Mouse (Mus musculus) ovary, postnatal 36 days (tissue): Measurements from ENCODE around the gene Brd7.
A peak's percentile ranks its signal among the peaks of the same experiment; 100 is the strongest.

ENCODE experiments used
- DNase-seq: peaks from one replicate; pipeline ENCODE4 v3.0.0; 2022; ENCODE audit warnings: low spot score, mixed read lengths

The Brd7 gene

DNA sequence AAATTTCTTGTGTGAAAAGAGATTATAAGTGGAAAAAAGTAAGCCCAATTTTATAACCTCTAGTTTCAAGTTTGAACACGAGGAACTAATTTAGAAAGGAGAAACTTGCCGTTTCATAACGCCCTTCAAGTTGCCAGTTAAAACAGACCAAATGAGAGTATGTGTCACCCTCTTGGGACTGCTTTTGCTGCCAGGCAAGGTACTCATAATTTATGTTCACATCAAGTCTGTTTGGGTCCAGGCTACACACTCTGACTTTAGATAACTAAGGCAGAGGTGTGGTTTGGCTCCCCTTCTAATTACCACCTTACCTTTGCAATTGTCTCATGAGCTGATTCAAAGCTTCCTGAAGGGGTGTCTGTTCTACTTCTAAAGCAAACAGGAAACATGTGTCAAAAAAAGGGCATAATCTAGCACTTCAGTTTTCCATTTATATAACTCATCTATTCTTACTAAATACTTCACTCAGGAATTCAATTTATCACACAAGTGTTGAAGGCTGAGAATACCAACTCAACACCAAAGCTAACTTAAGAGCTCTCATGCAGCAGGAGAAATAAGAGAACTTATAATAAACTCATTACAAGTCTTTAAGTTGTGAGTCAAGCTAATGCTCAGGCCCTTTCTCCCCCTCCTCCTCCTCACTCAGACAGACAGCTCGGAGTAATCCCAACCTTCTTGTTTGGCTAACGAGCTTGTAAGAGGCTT, 4.6 kb downstream of the Brd7 start:
- no peak for DNase-seq

DNA sequence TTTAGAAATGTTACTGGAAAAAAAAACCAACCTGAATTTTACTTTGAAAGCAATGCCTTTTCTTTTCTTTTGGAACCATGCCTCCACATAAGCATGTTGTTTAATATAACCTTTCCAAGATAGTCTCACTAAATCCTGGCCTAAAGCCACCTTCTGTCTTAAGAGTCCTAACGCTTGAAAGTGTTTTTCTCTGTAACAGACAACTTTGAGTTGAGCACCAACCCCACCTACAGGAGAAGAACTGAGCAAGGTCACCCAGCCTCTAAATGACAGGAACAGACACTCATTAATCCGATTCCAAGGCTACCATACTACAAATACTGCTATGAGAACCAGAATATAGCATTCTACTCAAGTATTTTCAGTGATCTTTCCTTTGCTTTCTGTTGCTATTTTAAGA, 12.9 kb downstream of the Brd7 start:
- no peak for DNase-seq

DNA sequence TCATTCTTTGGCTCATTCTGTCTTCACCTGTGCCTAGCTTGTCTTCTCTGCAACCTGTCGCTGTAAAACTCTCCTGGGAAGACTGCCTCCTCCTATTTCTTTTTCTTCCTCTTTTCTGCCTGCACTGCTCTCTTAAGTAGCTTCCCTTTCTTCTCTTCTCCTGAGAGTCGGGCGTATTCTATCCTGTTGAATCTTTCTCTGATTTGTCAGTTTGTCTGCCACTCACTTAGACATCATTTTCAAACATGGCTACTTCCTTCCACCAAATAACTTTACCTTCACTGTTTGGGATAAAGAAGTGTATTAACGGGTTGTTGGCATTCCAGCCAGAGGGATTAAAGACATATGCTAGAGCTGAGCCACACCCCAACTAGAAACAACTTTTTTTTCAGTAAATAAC, 20.0 kb downstream of the Brd7 start:
- DNase-seq: no peak

DNA sequence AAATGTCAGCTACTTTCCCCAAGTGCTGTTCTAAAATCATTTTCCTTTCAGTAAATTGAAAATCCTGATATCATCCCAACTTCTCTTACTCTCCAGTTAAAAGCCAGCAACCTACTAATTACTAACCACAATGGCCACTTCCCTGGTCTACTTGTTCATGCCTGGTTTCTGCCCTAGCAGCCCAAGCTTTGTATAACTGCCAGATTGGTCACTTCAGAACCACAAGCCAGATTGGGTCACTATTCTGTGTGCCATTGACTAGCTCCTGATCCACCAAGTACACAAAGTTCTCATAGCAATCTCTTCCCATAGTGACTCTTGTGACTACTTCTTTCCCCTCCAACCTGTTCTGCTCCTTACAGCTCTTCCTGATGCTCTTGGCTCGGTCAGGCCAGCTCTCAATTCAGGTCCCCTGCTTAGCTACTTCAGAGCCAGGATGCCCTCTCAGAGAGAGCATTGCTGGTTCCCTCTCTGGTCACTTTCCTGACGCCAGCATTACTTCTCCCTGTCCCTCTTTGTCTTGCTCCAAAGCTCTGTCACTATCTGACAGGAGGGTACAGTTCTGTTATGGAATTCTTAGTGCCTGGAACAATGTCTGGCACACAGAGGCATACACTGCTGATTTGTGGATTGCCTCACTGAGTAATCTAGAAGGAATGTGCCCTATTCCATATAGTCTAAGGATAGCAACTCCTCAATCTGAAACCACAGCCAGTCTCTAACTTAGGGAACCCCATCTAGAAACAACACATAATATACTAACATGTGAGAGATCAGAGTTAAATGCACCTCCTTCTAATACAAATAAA, 21.9 kb downstream of the Brd7 start:
- no peak for DNase-seq

DNA sequence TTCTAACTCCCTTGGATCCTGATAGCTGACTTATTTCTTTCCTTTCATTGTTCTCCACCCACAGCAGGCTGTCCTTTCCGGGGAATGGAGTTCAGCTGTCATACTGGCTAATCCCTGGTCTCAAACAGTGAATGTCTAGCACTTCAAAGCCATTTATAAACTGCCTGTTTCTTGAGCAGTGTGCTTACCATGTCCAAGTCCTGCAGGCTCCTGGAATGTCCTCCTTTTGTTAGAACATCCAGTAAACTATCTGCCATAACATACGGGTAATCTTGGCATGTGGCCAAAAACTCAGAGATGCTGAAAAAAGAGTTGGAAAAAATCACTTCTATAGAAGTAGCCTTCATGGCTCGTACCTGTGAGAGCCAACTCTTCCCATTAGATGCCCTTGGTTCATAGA, 22.8 kb downstream of the Brd7 start:
- no peak for DNase-seq

DNA sequence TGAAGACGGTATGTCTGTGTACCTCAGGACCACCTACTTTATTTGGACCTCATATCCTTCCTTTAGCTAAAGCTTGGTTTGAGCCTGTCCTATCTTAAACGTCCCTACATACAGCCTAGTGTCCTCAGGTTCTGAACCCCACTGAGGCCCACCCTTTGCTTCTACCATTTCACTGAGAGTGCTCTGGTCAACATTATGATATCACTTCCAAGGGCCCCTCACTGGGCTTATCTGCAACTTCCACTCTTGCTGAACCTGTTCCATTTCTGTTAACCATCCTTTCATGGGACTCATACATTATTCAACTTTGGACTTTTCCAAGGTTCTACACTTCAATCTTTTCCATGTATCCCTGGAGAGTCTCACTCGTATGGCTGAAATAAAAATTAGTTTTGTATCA, 27.0 kb downstream of the Brd7 start:
- no peak for DNase-seq

DNA sequence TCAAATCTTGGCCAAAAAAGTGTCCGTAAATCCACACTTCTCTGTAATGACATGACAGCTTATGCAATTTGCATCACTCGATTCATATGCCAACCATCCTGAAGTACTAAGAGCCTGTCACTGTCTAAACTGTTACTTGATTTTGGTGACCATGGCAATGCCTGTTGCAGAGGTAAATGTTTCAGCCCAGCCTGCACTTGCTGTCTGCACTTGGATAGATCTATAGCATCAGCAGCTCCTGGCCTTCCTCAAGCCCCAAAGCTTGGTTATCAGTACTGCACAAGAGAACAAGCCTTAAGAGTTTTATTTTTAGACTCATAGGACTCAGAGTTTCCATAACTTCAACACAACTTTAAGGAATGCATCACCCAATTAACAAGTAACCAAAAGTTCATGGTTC, 27.6 kb downstream of the Brd7 start:
- DNase-seq: no peak

DNA sequence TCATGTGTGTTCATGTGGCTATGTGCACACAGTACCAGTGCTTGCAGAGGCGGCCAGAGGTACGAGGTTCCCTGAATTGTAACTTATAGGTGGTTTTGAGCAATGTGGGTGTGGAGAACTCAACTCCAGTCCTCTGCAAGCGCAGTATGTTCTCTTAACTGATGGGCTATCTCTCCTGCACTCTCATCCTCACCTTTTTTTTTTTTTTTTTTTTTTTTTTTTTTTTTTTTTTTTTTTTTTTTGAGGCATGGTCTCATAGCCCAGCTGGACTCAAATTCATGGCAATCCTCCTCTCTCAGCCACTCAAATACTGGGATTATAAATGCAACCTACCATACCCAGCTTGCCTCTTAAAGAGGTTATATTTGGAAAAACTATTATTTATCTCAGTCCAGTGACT, 31.2 kb downstream of the Brd7 start:
- DNase-seq: no peak

DNA sequence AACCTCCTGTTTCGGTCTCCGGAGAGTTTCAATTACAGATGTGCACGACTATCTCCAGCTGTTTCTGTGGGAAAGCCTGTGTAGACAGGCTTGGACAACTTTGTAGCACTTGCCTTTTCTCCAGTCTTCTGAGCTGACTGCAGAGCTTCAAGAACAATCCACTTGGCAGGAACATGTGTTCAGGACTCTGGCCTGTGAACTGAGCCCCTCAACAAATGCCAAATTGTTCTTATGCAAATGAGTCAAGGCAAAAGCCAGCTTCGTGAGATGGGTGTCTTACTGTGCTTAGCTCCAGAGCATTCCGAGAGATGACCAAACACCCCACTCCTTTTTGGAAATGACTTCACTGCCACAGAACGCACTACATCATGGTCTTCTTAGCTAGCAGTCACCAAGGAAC, 33.3 kb downstream of the Brd7 start:
- no peak for DNase-seq

DNA sequence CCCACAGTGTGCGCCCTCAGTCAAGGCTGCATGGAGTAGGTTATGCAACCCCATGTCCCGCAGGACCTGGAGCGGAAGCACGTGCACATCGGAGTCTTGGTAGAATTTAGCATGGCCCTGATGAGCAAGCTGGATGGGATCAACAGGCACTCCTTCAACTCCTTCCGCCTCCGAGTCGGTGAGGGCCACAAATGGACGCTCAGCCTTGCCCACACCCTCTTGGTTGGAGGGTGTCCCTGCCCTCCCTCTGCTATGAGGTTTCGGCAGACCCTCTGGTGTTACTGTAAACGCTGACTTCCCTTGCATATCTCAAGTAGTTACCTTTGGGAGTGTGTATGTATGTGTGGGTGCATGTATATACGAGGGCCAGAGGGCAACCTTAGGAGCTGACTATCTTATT, 35.7 kb downstream of the Brd7 start:
- DNase-seq: no peak

DNA sequence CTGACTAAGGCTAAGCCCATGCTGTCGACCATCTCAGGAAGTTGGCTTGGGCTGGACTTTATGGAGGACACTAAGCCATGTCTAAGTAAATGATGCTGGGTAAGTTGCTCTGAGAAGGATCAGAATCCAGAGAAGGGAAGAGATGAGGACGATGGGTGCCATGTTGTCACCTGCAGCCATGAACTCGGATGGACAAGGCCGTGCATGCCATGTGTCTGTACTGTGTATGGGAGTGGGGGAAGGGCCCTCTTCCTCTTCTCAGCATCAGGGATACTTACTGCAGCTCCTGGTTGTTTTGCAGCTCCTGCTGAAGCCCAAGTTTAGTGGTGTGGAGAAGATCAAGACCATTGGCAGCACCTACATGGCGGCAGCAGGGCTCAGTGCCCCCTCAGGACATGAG, 36.2 kb downstream of the Brd7 start:
- DNase-seq: no peak

DNA sequence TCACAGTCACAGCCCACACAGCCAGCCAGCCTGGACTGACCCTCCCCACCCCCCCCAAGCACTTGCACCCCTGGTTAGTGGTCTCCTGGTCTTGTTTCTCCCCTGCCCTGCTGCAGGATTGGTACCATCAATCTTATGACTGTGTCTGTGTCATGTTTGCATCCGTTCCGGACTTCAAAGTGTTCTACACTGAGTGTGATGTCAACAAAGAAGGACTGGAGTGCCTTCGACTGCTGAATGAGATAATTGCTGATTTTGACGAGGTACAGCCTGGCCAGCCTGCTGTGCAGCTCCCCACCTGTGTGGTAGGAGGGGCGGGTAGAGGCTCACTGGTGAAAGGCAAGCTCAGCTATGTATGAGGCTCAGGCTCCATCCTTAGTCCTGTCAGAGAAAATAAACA, 36.7 kb downstream of the Brd7 start:
- no peak for DNase-seq

DNA sequence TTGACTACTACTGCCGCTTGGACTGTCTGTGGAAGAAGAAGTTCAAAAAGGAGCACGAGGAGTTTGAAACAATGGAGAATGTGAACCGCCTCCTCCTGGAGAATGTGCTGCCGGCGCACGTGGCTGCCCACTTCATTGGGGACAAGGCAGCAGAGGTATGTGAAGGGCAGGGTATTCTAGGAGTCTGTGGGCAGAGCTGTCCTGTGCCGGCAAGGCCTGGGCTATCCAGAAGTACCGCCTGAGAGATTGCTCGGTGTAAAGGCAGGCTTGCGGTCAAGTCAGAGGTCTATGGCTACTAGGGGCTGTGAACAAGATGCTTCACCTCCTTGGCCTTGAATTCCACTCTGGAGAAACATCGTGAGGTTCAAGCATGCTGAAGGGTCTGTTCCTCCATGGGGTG, 37.2 kb downstream of the Brd7 start:
- no peak for DNase-seq

DNA sequence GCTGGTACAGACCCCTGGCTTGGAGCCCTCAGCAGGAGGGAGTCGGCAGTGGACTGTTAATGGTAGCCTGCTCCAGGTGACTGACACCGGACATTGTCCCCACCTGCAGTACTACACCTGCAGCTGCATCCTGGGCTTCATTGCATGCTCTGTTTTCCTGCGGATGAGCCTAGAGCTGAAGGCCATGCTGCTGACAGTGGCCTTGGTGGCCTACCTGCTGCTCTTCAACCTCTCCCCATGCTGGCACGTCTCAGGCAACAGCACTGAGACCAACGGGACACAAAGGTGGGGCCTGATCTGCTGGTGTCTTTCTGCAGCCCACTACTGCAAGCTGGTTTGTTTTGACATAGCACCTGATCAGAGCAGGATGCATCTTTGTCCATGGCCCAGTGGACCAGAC, 38.5 kb downstream of the Brd7 start:
- DNase-seq: no peak

DNA sequence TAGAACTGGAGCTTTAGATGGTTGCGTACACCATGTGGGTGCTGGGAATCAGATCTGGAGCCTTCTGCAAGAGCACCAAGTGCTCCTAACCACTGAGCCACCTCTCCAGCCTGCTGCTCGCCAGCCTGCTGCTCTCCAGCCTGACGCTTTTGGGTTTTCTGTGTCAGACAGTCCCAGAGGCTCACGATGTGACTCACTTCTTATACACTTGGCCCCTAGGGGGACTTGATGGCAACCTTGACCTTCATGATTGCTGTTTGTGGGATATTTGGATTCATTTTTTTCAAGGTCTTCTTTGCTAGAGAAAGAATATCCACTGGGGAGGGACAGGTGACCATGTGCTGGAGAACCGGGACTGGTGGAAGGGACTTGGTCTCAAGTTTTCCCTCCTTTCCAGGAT, 40.6 kb downstream of the Brd7 start:
- DNase-seq: no peak

DNA sequence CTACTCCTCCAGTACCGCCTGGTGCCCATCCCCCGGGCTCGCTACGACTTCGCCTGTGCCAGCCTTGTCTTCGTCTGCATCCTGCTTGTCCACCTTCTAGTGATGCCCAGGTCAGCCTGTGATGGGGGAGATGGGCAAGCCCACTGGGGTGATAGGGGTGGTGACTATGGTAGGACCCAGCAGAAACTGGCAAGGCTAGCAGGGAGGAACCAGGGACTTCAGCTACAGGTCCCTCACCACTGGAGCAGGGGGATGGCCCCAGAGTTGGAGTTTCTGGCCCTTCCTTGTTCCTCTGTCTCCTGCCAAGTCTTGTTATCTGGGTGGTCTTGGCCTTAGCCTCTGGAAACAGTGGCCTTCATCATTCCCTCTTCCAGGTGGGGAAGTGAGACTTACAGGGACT, 41.9 kb downstream of the Brd7 start:
- no peak for DNase-seq

DNA sequence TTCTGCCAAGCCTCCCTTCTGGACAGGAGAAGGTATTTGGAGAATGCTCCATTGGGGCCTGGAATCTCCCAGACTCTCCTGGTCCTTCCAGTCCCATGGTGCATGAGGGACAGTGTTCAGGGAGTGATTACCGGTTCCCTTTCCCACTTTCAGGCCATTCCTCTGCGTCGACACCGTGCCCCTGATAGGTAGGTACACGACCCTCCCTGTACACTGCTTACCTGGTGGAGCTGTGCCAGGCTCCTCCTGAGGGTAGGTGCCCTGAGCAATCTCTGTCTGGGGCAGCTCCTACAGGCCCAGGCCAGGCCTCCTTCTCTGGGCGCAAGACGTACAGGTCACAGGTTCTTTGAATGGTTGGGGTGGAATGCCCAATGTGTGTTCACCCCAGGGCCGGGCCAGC, 43.8 kb downstream of the Brd7 start:
- peak; percentile 2 for DNase-seq

DNA sequence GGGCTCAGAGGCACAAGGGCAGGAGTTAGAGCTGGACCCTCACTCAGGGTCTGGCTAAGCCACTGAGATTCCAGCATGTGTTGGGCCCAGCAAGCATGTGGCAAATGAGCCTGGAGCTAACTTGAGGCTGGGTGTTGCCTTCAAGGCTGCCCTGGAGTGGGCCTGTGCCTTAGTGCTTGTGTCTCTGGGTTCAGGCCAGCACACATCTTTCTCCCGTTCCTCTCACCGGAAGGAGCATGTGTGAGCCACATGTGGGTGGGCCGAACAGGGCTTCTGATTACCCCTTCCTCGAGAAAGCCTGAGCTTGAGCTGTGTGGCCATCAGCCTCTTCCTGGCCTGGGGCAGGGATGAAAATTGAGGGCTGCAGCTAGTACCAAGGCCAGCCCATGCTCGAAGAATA, 44.7 kb downstream of the Brd7 start:
- peak; percentile 3 for DNase-seq

DNA sequence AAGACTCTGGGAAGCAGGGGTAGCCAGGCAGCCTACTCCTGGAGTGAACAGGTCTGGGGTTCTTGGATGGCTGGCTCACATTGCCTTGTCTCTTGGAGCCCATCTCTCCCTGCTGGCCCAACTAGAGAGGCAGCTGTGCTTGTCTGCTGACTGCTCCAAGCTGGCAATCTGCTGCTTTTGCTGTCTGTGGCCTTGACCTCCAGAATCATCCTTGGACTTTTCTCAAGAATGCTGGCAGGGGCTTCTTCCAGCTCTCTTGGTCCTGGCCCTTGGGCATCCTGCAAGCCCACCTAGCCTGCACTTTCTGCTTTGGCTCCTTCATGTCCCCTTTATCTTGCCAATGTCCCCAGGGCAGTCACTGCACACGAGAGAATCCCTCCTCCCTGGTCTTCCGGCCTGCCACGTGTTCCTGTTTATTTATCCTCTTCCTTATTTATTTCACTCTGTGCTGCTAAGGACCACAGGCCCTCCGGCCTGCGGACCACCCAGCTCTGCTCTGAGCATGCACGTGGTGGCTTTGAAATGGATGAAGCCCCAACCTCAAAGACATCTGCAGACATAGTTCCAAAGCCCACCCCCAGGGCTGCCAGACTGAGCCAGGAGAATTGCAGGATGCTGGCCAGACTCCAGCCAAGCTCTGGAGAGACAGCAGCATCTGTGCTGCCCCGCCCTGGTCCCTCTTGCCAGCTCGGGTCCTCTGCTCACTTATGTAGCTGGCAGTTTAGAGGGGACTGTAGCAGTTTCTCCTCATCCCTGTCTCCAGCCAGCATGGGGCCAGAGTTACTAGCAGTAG, 45.7 kb downstream of the Brd7 start:
- peak; percentile 53 for DNase-seq

DNA sequence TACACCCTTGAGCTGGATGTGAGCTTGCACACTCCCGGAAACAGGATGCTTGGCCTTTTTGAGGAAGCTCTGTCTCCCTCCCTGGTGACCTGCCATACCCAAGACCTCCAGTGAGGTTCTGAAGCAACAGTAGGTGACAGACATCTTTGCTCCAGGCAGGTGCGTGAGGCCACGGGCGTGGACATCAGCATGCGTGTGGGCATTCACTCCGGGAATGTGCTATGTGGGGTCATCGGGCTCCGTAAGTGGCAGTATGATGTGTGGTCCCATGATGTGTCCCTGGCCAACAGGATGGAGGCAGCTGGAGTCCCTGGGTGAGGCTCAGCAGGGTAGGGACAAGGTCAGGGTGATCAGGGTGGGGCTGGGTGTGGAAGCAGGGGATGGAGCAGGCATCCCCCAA, 46.7 kb downstream of the Brd7 start:
- peak; percentile 3 for DNase-seq

DNA sequence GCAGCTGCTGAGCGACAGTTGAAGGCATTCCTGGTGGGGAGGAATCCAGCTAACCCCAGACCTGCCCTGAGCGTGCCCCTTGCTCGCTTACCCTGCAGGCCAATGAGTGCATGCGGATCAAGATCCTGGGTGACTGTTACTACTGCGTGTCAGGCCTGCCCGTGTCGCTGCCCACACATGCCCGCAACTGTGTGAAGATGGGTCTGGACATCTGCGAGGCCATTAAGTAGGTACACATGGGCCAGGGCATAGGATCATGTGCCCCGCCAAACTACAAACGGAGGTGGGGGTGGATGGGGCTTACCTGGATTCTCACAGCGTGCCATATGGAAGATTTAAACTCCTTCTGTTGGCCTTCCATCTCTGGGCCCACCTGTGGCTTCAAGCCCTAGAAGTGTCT, 48.0 kb downstream of the Brd7 start:
- DNase-seq: peak; percentile 2

DNA sequence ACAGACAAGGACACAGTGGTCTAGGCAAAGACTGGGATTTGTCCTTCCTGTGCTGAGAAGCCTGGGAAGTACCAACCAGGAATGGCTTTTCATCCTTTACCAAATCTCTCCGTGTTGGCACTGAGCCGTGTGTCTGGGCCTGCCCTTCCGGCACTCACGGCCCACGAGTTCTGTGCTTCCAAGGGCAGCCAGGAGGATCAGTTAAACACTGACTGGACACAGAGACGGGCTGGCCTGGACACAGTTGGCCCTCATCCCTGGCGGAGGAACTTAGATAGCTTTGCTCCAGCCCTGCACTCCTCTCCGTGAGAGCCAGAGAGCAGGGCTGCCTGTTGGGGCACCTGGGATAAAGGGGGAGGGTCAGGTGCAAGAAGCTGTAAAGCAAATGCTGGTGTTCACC, 49.0 kb downstream of the Brd7 start:
- DNase-seq: peak; percentile 57

DNA sequence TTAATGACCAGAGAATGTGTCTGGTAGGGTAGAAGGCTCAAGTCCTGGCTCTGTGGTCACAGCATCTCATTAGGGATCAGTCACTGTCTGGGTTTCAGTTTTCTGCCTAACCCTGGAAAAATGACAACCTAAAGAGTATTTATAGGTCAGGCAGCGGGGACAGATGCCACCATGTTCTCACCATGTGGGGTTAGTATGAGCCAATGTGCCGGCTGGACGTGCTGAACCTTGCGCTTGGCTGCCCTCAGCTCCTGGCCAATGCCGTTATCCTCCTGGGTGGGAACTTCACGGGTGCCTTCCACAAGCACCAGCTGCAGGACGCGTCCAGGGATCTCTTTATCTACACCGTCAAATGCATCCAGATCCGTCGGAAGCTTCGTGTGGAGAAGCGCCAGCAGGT, 51.7 kb downstream of the Brd7 start:
- DNase-seq: no peak
